In genomic region chr2:152672166-152672565, GRCm38 (mm10) we compare ENCODE assay signal across 8 mouse cellular contexts. TPM values are rescaled to one million over a fixed set of nuclear protein-coding genes. Genes with fewer than 3 reads are reported as not detected.
DNase-seq lines count a peak whose midpoint lies in the region; ATAC-seq and TF ChIP-seq lines count a peak whose summit lies in the region.

No protein-coding gene starts in this region.

- peak; percentile 61 for DNase-seq in adrenal gland, postnatal 10 days
- DNase-seq in adrenal gland, adult 8-10 months = no peak
- DNase-seq in lung, adult 2 months = peak; percentile 41
- no peak for DNase-seq in lung, postnatal 14 days
- no peak for DNase-seq in retina, postnatal 1 day

- 51% methylated on average over 12 of the region's 12 CpGs for WGBS in lung, adult 2 months
- WGBS in limb, embryonic 13.5 days = 76% methylated on average over 12 of the region's 12 CpGs
- 68% methylated on average over 12 of the region's 12 CpGs for WGBS in olfactory bulb, adult 2 months

- peak overlapping the region; percentile 98 for H3K9ac ChIP-seq in limb, embryonic 13.5 days

- H3K4me1 ChIP-seq in lung, adult 2 months (ENCODE audit: control insufficient read depth, insufficient read depth, low read length) = peaks cover 18% of the 10 kb centered on the region
- peaks cover 57% of the 10 kb centered on the region for H3K4me1 ChIP-seq in limb, embryonic 13.5 days
- peaks cover 31% of the 10 kb centered on the region for H3K4me1 ChIP-seq in olfactory bulb, adult 2 months (ENCODE audit: control insufficient read depth, insufficient read depth, low read length)

- no peak for TF ChIP-seq CTCF in lung, adult 2 months (IDR thresholded peaks at IDR 0.05; ENCODE audit: insufficient read depth, low read length)
- TF ChIP-seq CTCF in olfactory bulb, adult 2 months (IDR thresholded peaks at IDR 0.05; ENCODE audit: insufficient read depth, low read depth, low read length) = no peak

- H3K27me3 ChIP-seq in limb, embryonic 13.5 days = no peaks in the 10 kb centered on the region

- no peak for ATAC-seq in limb, embryonic 13.5 days (ENCODE audit: low FRiP score, low read depth)
- ATAC-seq in erythroid progenitor cell, adult 5-6 weeks (replicated peaks; ENCODE audit: low FRiP score, poor library complexity, severe bottlenecking) = no peak

- H3K4me3 ChIP-seq in lung, adult 2 months (replicated peaks; ENCODE audit: extremely low read depth, low read depth, low read length) = no peak overlapping the region
- peak overlapping the region; percentile 98 for H3K4me3 ChIP-seq in limb, embryonic 13.5 days
- H3K4me3 ChIP-seq in olfactory bulb, adult 2 months (ENCODE audit: insufficient read depth, low read depth, low read length) = 0 out of 2 replicates have a peak overlapping the region, but pooled peaks have one; percentile 82

- peak overlapping the region; percentile 78 for H3K4me2 ChIP-seq in limb, embryonic 13.5 days (replicated peaks)

- H3K27ac ChIP-seq in limb, embryonic 13.5 days = no peak overlapping the region
- no peak overlapping the region for H3K27ac ChIP-seq in olfactory bulb, adult 2 months (ENCODE audit: insufficient read depth, low read depth, low read length)

- no peaks in the 10 kb centered on the region for H3K9me3 ChIP-seq in limb, embryonic 13.5 days

- peaks cover 49% of the 10 kb centered on the region for H3K36me3 ChIP-seq in limb, embryonic 13.5 days

- no peak for TF ChIP-seq POLR2A in lung, adult 2 months (IDR thresholded peaks at IDR 0.05; ENCODE audit: borderline replicate concordance, extremely low read depth, low read depth, low read length)
- TF ChIP-seq POLR2A in olfactory bulb, adult 2 months (IDR thresholded peaks at IDR 0.05; ENCODE audit: insufficient read depth, low read depth, low read length) = no peak

RNA-seq across cellular contexts. Expression of gene H13, which starts 2.9 kb away (rescaled TPM):
- 100 to 1,000 TPM; 105 to 125 TPM for total RNA-seq in adrenal gland, postnatal 10 days (2021)
- 100 to 1,000 TPM; 162 to 222 (median 201) TPM for total RNA-seq in adrenal gland, adult 8-10 months (2022)
- 125 and 149 TPM in 2 replicates for polyA plus RNA-seq in lung, adult 2 months (2012; rRNA removed)
- polyA plus RNA-seq in limb, embryonic 13.5 days (2015; fragmentation: Nextera tagmentation; extraction: Ambion mirVana) = 156 and 159 TPM in 2 replicates
- not detected in 2 replicates for polyA plus RNA-seq in olfactory bulb, adult 2 months (2012; ENCODE audit: insufficient read depth, insufficient read length, low replicate concordance, missing spikeins)
- total RNA-seq in erythroid progenitor cell, adult 5-6 weeks (2015; ENCODE audit: low replicate concordance) = 17.7 and 24.7 TPM in 2 replicates
- total RNA-seq in erythroid progenitor cell, adult 5-6 weeks (2017; ENCODE audit: low replicate concordance) = 11.6 and 13.2 TPM in 2 replicates

RNA-seq across cellular contexts. Expression of gene Mcts2, which starts 14.7 kb away (rescaled TPM):
- total RNA-seq in adrenal gland, postnatal 10 days (2021) = 10 to 100 TPM; 24.5 to 26.7 TPM
- 10 to 100 TPM; 28.1 to 32.3 (median 29.7) TPM for total RNA-seq in adrenal gland, adult 8-10 months (2022)
- polyA plus RNA-seq in lung, adult 2 months (2012; rRNA removed) = 2.9 and 3.8 TPM in 2 replicates
- polyA plus RNA-seq in limb, embryonic 13.5 days (2015; fragmentation: Nextera tagmentation; extraction: Ambion mirVana) = 29.2 and 30.0 TPM in 2 replicates
- polyA plus RNA-seq in olfactory bulb, adult 2 months (2012; ENCODE audit: insufficient read depth, insufficient read length, low replicate concordance, missing spikeins) = not detected in 2 replicates
- total RNA-seq in erythroid progenitor cell, adult 5-6 weeks (2015; ENCODE audit: low replicate concordance) = not detected in 2 replicates
- total RNA-seq in erythroid progenitor cell, adult 5-6 weeks (2017; ENCODE audit: low replicate concordance) = 1.7 TPM in 1 of 2 replicates, not detected in the other

RNA-seq across cellular contexts. Expression of gene Rem1, which starts 45.4 kb away (rescaled TPM):
- 10 to 100 TPM in 1 of 2 experiments, 1 to 10 TPM in 1; 7.2 to 10.1 TPM for total RNA-seq in adrenal gland, postnatal 10 days (2021)
- total RNA-seq in adrenal gland, adult 8-10 months (2022) = 10 to 100 TPM in 3 of 4 experiments, 1 to 10 TPM in 1; 9.0 to 20.8 (median 14.6) TPM
- polyA plus RNA-seq in lung, adult 2 months (2012; rRNA removed) = 12.4 and 16.2 TPM in 2 replicates
- polyA plus RNA-seq in limb, embryonic 13.5 days (2015; fragmentation: Nextera tagmentation; extraction: Ambion mirVana) = 2.1 and 2.9 TPM in 2 replicates
- polyA plus RNA-seq in olfactory bulb, adult 2 months (2012; ENCODE audit: insufficient read depth, insufficient read length, low replicate concordance, missing spikeins) = not detected in 2 replicates
- total RNA-seq in erythroid progenitor cell, adult 5-6 weeks (2015; ENCODE audit: low replicate concordance) = 2.9 TPM in 1 of 2 replicates, not detected in the other
- not detected in 2 replicates for total RNA-seq in erythroid progenitor cell, adult 5-6 weeks (2017; ENCODE audit: low replicate concordance)

RNA-seq across cellular contexts. Expression of gene Defb25, which starts 49.3 kb away (rescaled TPM):
- total RNA-seq in adrenal gland, postnatal 10 days (2021) = not detected
- total RNA-seq in adrenal gland, adult 8-10 months (2022) = 1 to 10 TPM in 2 of 4 experiments, not detected in 2; 1.9 to 2.2 TPM
- 1.1 TPM in 1 of 2 replicates, not detected in the other for polyA plus RNA-seq in lung, adult 2 months (2012; rRNA removed)
- polyA plus RNA-seq in limb, embryonic 13.5 days (2015; fragmentation: Nextera tagmentation; extraction: Ambion mirVana) = 2.0 TPM in 1 of 2 replicates, not detected in the other
- polyA plus RNA-seq in olfactory bulb, adult 2 months (2012; ENCODE audit: insufficient read depth, insufficient read length, low replicate concordance, missing spikeins) = not detected in 2 replicates
- total RNA-seq in erythroid progenitor cell, adult 5-6 weeks (2015; ENCODE audit: low replicate concordance) = not detected in 2 replicates
- total RNA-seq in erythroid progenitor cell, adult 5-6 weeks (2017; ENCODE audit: low replicate concordance) = not detected in 2 replicates

Comparison
In these comparisons a context has a peak if more than half of its experiments do, and no peak if none do; other contexts are left out.
1. DNase-seq: peak in adrenal gland, postnatal 10 days (single experiment) and lung, adult 2 months (single experiment); none in adrenal gland, adult 8-10 months (single experiment), lung, postnatal 14 days (single experiment) and retina, postnatal 1 day (single experiment).
2. RNA of gene H13, which starts 2.9 kb away (total RNA-seq): 162 to 222 TPM in adrenal gland, adult 8-10 months and 105 to 125 TPM in adrenal gland, postnatal 10 days; 11.6 to 24.7 TPM in erythroid progenitor cell, adult 5-6 weeks; every median in the first group is over 4 times any median in the second.
3. RNA of gene Mcts2, which starts 14.7 kb away (total RNA-seq): 28.1 to 32.3 TPM in adrenal gland, adult 8-10 months and 24.5 to 26.7 TPM in adrenal gland, postnatal 10 days; 1.7 TPM in erythroid progenitor cell, adult 5-6 weeks; every median in the first group is over 4 times any median in the second.